Mouse (Mus musculus) small intestine, adult 2 months (tissue): Measurements from ENCODE around the gene Lctl. TPM values are rescaled to one million over a fixed set of nuclear protein-coding genes. Genes with fewer than 3 reads are reported as not detected.

Source experiments
- H3K27ac ChIP-seq: fragments of 200-500 bp; 2 replicates; pipeline ENCODE4 v1.5.1; 2012; ENCODE audit warnings: low read depth, low read length, control low read depth, inconsistent platforms; ENCODE audit not compliant: insufficient read depth
- H3K27me3 ChIP-seq: fragments of 200-500 bp; 2 replicates; pipeline ENCODE4 v1.6.1; 2012; ENCODE audit warnings: mild to moderate bottlenecking, moderate library complexity, low read length, inconsistent platforms; ENCODE audit not compliant: control insufficient read depth, insufficient read depth
- H3K36me3 ChIP-seq: fragments of 200-500 bp; 2 replicates; pipeline ENCODE4 v1.6.1; 2012; ENCODE audit warnings: mild to moderate bottlenecking, low read length, control low read depth, inconsistent platforms; ENCODE audit not compliant: control insufficient read depth, insufficient read depth
- H3K4me1 ChIP-seq: fragments of 200-500 bp; 2 replicates; pipeline ENCODE4 v1.6.1; 2012; ENCODE audit warnings: low read length, inconsistent platforms, mixed read lengths; ENCODE audit not compliant: control insufficient read depth, insufficient read depth, insufficient read length
- H3K4me3 ChIP-seq: fragments of 200-500 bp; 2 replicates; pipeline ENCODE4 v1.5.1; 2012; ENCODE audit warnings: low read depth, mild to moderate bottlenecking, control low read depth, inconsistent platforms, low read length, moderate library complexity
- CTCF ChIP-seq: fragments of 200-500 bp; IDR thresholded peaks from 2 replicates; pipeline ENCODE4 v1.5.1; 2012; ENCODE audit warnings: low read depth, mild to moderate bottlenecking, control low read depth, inconsistent platforms, low read length, moderate library complexity, mixed read lengths; ENCODE audit not compliant: insufficient replicate concordance, insufficient read length; ENCODE audit errors: extremely low read depth
- POLR2A ChIP-seq: fragments of 200-500 bp; IDR thresholded peaks from 2 replicates; pipeline ENCODE4 v1.6.1; 2012; ENCODE audit warnings: low read depth, mild to moderate bottlenecking, control low read depth, inconsistent platforms, low read length, moderate library complexity
- WGBS: fragments of 180-500 bp; shearing (Covaris S2); methylation state at CpG from one replicate; pipeline ENCODE4 v1.1.7; 2018; 5-methylcytosine and 5-hydroxymethylcytosine counted together
- polyA plus RNA-seq: library from polyadenylated mRNA; depleted of rRNA; stranded (reverse); fragments of >200 nt; gene quantifications from 2 replicates; pipeline ENCODE4 v1.2.3, GENCODE M21; 2012

Gene Lctl
- polyA plus RNA-seq, 1 experiment = 0.98 TPM

DNA sequence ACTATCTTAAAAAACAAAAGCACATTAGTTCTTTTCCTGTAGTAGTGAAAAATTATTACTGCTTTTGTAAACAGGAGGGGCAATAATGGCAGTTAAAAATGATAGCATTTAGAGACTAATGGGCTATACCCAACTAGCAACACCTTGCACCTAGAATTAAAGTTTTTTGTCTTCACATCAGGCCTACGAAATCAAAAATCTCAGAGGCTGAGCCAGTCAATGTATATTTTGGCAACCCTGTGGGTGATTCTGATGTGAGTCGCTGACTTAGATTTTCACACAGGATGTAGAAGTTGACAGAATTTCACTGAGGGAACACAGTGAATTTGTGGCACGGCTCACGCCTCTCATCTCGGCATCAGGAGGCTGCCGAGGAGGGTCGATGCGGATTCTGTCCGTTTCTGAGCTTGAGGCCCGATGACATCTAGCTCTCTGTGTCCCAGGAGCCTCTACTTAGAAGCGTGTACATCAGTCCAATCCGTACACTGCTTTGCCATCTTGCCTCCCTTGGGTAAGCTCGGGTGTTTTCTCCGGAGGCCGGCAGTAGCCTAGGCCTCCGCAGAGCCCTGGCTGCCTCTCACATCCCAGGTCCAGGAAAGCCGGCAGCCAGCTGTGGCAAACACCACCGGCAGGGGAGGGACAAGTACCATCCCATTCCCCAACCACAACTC, 55.3 kb downstream of the Lctl start:
- Histone ChIP-seq H3K27me3 (no peaks in the 10 kb centered on the region), H3K36me3 (peaks cover 24% of the 10 kb centered on the region), H3K27ac (peak overlapping the region; percentile 86; the same call in 1 of the 2 replicates), H3K4me1 (peaks cover 3% of the 10 kb centered on the region; the same call in 1 of the 2 replicates), H3K4me3 (peak overlapping the region; percentile 92)
- 2% methylated on average over 18 of the region's 18 CpGs for WGBS
- no peak for TF ChIP-seq CTCF
- TF ChIP-seq POLR2A = no peak

DNA sequence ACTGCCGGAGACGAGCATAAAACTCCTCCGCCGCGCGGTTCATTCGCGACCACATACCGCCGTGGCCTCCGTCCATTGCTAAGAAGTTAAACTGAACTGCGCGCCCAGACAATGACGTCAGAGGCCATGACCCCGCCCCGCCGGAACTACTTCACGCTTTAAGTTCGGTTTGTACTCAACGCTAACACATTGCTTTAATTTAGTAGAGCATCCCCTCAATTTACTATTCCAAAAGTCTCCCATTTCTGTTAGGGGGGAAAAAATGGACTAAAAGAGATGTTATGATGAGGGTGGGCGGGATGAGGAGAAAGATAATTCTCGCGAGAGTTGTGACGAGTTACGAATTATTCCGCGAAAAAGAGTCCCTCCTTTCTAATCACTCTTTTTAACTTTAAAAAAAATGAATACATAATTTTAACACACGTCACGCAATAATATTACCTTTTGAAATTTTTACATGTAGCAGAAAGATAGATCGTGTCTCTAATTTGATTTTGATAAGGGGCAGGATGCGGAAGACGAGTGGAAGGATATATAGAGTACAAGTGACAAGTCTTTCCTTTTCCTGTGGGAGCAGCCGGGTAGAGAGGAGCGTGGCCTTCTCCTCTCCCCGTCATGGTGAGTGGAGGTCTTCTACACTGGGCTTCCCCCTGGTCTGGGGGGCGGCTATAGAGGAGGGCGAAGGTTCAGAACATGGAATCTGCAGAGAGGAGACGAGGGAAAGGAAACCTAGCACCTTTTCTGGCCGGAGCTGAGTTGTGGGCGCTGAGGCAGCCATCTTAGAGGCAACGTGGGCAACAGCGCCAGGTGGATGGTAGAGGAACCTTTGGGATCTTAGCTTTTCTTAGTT, 56.1 kb downstream of the Lctl start, which contains the start of the genes Zwilch and Rpl4:
Zwilch (minus strand) TSS at position 289 of the 850 bp plus-strand sequence.
Rpl4 (plus strand) TSS at position 560 of the 850 bp plus-strand sequence.
- WGBS = under 1% methylated on average over 42 of the region's 42 CpGs
- peak within 1 kb of the TSS; percentile 86 for H3K27ac ChIP-seq
- H3K4me1 ChIP-seq = peaks cover 3% of the 10 kb centered on the region; the same call in 1 of the 2 replicates
- peak within 1 kb of the TSS; percentile 92 for H3K4me3 ChIP-seq
- H3K27me3 ChIP-seq = no peaks in the 10 kb centered on the region
- peaks cover 30% of the 10 kb centered on the region for H3K36me3 ChIP-seq
- TF ChIP-seq POLR2A = peak; percentile 78
- no peak for TF ChIP-seq CTCF

DNA sequence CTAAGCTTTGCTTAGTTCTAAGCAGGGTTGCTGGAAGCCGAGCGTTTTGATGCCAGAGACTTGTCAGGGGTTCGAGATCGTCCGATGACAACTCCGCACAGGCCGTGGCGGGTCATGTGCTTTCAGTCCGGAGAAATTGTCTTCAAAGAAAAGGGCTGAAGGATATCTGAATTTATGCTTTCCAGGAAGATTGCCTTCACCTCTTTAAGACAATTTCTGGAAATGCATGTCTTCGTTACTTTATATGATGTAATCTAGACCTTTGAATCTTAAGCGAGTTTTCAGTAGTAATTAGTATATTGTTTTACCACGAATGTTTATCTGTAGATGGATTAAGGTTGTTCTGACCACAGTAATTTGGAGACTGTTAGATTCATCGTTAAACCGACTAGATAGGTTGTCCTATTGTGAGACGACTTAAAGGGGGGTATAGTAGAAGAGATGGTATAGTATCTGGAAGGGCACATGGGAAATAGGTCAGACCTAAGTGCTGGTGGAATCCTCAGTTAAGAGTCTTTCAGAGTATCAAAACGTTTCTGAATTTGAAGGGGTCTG, 56.8 kb downstream of the Lctl start:
- TF ChIP-seq POLR2A (no peak), CTCF (no peak)
- Histone ChIP-seq H3K27me3 (no peaks in the 10 kb centered on the region), H3K36me3 (peaks cover 36% of the 10 kb centered on the region), H3K4me3 (peak overlapping the region; percentile 91), H3K27ac (peak overlapping the region; percentile 50; the same call in 1 of the 2 replicates), H3K4me1 (peaks cover 3% of the 10 kb centered on the region; the same call in 1 of the 2 replicates)
- under 1% methylated on average over 16 of the region's 16 CpGs for WGBS

DNA sequence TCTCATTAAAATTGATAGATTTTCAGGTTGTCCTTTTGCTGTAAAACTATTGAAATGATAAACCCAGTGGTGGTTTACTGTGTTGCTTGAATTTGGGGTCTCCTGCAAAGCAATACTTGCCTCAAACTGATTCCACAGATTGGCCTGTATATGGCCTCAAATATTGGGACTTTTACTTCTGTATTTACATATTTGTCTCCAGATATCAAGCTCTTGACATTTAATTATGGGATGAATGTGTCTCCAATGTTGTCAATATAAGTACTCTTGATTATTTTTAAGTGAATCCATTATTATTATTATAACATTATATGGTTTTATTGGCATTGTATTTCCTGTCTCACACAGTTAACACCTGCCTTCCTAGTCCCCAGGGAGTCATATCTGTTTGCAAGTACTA, 57.4 kb downstream of the Lctl start:
- no peak overlapping the region for H3K4me3 ChIP-seq
- peaks cover 36% of the 10 kb centered on the region for H3K36me3 ChIP-seq
- no peak overlapping the region for H3K27ac ChIP-seq
- TF ChIP-seq CTCF (no peak), POLR2A (no peak)
- H3K27me3 ChIP-seq = no peaks in the 10 kb centered on the region
- peaks cover 3% of the 10 kb centered on the region; the same call in 1 of the 2 replicates for H3K4me1 ChIP-seq

DNA sequence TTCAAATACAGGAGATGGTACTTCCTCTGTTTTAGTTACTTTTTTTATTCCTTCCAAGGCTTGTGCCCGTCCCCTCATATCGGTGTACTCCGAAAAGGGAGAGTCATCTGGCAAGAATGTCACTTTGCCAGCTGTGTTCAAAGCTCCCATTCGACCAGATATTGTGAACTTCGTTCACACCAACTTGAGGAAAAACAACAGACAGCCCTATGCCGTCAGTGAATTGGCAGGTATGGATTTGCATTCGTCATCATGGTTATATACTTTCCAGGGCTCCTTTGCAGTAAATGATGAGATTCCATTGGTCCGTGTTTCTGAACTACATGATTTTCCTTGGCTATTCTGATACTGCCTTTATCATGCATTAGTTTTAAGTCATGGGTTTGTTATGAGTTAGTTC, 57.8 kb downstream of the Lctl start:
- no peaks in the 10 kb centered on the region for H3K27me3 ChIP-seq
- H3K4me1 ChIP-seq = peaks cover 3% of the 10 kb centered on the region; the same call in 1 of the 2 replicates
- WGBS = 21% methylated on average over 8 of the region's 8 CpGs
- peaks cover 36% of the 10 kb centered on the region for H3K36me3 ChIP-seq
- H3K4me3 ChIP-seq = no peak overlapping the region
- no peak overlapping the region for H3K27ac ChIP-seq
- no peak for TF ChIP-seq POLR2A
- no peak for TF ChIP-seq CTCF

DNA sequence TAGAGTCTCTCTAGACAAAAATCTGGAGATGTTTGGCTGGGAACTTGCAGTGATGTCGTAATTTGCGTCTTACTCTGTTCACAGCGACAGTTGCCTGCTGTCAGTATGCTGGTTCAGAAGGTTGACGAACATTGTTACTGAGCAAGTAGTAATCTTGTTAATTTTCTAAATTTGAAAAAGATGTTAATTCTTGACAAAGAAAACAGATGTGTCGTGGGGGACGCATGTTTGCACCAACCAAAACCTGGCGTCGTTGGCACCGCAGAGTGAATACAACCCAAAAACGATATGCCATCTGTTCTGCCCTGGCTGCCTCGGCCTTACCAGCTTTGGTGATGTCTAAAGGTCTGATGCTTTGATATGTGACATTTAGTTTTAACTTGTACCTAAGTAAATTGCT, 58.4 kb downstream of the Lctl start:
- H3K36me3 ChIP-seq = peaks cover 36% of the 10 kb centered on the region
- H3K27ac ChIP-seq = no peak overlapping the region
- 76% methylated on average over 11 of the region's 11 CpGs for WGBS
- TF ChIP-seq POLR2A (no peak), CTCF (no peak)
- peaks cover 6% of the 10 kb centered on the region; the same call in 1 of the 2 replicates for H3K4me1 ChIP-seq
- H3K27me3 ChIP-seq = no peaks in the 10 kb centered on the region
- no peak overlapping the region for H3K4me3 ChIP-seq

DNA sequence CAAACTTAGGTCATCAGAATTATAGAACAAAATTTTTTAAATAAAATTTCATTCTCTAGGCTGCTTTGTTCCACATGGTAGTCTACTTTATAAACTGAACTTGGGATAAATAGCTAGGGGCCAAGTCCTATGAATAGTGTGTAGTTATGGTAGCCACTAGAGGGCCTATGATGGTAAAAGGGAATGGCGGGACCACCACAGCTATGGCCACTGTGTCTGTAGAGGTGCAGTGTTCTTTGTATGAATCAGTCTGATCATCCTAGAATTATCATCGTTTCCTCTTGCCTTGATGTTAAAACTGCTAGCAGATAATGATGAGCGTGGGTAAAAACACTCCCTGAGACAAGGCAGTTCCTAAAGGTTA, 61.6 kb downstream of the Lctl start:
- Histone ChIP-seq H3K27me3 (no peaks in the 10 kb centered on the region), H3K36me3 (peaks cover 49% of the 10 kb centered on the region), H3K4me1 (peaks cover 3% of the 10 kb centered on the region; the same call in 1 of the 2 replicates), H3K4me3 (no peak overlapping the region), H3K27ac (peak overlapping the region; percentile 87)
- TF ChIP-seq POLR2A = no peak
- TF ChIP-seq CTCF = no peak
- 31% methylated on average over 3 of the region's 3 CpGs for WGBS
